Mouse (Mus musculus): Measurements from ENCODE around the gene Vmn2r106. TPM values are rescaled to one million over a fixed set of nuclear protein-coding genes. Genes with fewer than 3 reads are reported as not detected.

The Vmn2r106 gene
- polyA plus RNA-seq (2015; fragmentation: Nextera tagmentation; extraction: Ambion mirVana): not detected in 2 replicates

DNA sequence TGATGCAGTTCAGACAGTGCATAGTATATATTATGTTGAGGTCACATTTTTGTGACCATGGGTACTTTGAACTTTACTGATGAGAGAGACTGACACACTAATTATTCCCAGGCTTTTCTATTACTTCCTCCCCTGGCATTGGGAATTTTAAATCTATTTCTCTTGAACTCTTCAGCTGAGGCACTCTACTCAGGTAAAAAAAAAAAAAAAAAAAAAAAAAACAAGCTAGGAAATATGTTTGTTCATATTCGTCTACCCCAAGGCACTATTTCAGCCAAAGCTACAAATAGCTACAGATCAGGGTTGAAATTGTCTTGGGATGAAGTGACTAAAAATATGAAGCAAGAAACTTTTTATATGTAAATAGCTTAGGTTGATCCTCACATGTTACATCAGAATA lies at the start of gene Vmn2r106:
Vmn2r106 (minus strand) TSS at position 101 of the 400 bp plus-strand sequence.
- H3K4me1 ChIP-seq (ENCODE audit: insufficient read depth, low read length): no peaks in the 10 kb centered on the region
- H3K9ac ChIP-seq (replicated peaks; ENCODE audit: low read length): no peak within 1 kb of the TSS
- no peak within 1 kb of the TSS for H3K4me3 ChIP-seq (ENCODE audit: low read length)
- H3K36me3 ChIP-seq (ENCODE audit: insufficient read depth, low read length): no peaks in the 10 kb centered on the region
- H3K4me2 ChIP-seq (replicated peaks; ENCODE audit: low read depth, low read length): no peak within 1 kb of the TSS
- ATAC-seq (ENCODE audit: low FRiP score, low TSS enrichment): no peak
- no peaks in the 10 kb centered on the region for H3K9me3 ChIP-seq (ENCODE audit: low read length)
- H3K27me3 ChIP-seq (ENCODE audit: insufficient read depth, low read length): no peaks in the 10 kb centered on the region
- H3K27ac ChIP-seq (ENCODE audit: low read length): no peak within 1 kb of the TSS
- 68% methylated on average over 1 of the region's 1 CpGs for WGBS

DNA sequence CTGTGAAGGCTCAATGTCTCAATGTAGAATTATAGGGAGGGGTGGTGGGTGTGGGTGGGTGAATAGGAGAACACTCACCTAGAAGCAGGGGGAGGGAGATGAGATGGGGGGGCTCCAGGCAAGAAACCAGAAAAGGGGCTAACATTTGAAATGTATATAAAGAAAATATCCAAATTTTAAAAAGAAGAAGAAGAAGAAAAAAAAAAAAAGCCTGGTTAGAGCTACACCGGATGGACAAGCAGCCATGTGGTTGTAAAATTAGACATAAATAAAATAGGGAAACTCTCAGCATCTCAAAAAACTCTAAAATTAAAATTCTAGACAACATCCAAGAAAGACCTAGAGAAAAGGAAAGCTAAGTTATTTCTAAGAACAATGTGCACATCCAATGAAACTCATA lies 20.4 kb upstream of the Vmn2r106 start:
- H3K27ac ChIP-seq (ENCODE audit: low read length): no peak overlapping the region
- H3K4me3 ChIP-seq (ENCODE audit: low read length): no peak overlapping the region
- no peaks in the 10 kb centered on the region for H3K27me3 ChIP-seq (ENCODE audit: insufficient read depth, low read length)
- H3K4me2 ChIP-seq (replicated peaks; ENCODE audit: low read depth, low read length): no peak overlapping the region
- H3K9ac ChIP-seq (replicated peaks; ENCODE audit: low read length): no peak overlapping the region
- no peaks in the 10 kb centered on the region for H3K36me3 ChIP-seq (ENCODE audit: insufficient read depth, low read length)
- WGBS: 83% methylated on average over 1 of the region's 1 CpGs
- H3K9me3 ChIP-seq (ENCODE audit: low read length): 0 out of 2 replicates have a peak, but pooled peaks cover 3% of the 10 kb centered on the region
- no peak for ATAC-seq (ENCODE audit: low FRiP score, low TSS enrichment)
- no peaks in the 10 kb centered on the region for H3K4me1 ChIP-seq (ENCODE audit: insufficient read depth, low read length)

DNA sequence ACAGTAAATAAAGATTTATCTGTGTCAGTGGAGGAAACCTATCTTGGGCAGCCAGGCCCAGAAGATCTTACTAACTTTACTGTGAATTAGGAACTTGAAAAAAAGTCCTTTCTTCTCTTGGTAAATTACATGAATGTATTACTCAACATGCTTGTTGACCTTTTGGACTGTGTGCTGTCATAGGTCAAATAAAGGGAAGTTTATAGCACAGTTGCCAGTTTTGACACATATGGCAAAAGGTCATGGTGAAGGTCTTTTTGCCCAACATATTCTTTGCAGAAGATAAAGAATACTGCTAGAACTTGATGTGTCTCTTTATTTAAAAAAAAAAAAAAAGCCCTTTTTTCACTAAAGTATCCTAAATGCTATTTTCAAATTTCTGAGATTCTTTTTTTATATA lies 1.6 kb upstream of the Vmn2r106 start:
- no peak overlapping the region for H3K4me2 ChIP-seq (replicated peaks; ENCODE audit: low read depth, low read length)
- H3K9me3 ChIP-seq (ENCODE audit: low read length): no peaks in the 10 kb centered on the region
- no peak overlapping the region for H3K4me3 ChIP-seq (ENCODE audit: low read length)

GRCm38 (mm10) chr17:20255522-20255921 lies 29.8 kb downstream of the Vmn2r106 start:
- Histone ChIP-seq H3K4me1 (ENCODE audit: insufficient read depth, low read length) (no peaks in the 10 kb centered on the region), H3K27me3 (ENCODE audit: insufficient read depth, low read length) (no peaks in the 10 kb centered on the region), H3K4me2 (replicated peaks; ENCODE audit: low read depth, low read length) (no peak overlapping the region), H3K9ac (replicated peaks; ENCODE audit: low read length) (no peak overlapping the region), H3K27ac (ENCODE audit: low read length) (no peak overlapping the region), H3K4me3 (ENCODE audit: low read length) (no peak overlapping the region), H3K9me3 (ENCODE audit: low read length) (peaks cover 10% of the 10 kb centered on the region), H3K36me3 (ENCODE audit: insufficient read depth, low read length) (no peaks in the 10 kb centered on the region)
- WGBS: 73% methylated on average over 4 of the region's 4 CpGs
- no peak for ATAC-seq (ENCODE audit: low FRiP score, low TSS enrichment)

More for the DNA sequence above, 1.6 kb upstream of the Vmn2r106 start:
- Histone ChIP-seq H3K4me1 (ENCODE audit: insufficient read depth, low read length) (no peaks in the 10 kb centered on the region), H3K27me3 (ENCODE audit: insufficient read depth, low read length) (no peaks in the 10 kb centered on the region), H3K36me3 (ENCODE audit: insufficient read depth, low read length) (no peaks in the 10 kb centered on the region), H3K9ac (replicated peaks; ENCODE audit: low read length) (no peak overlapping the region), H3K27ac (ENCODE audit: low read length) (no peak overlapping the region)
- ATAC-seq (ENCODE audit: low FRiP score, low TSS enrichment): no peak

DNA sequence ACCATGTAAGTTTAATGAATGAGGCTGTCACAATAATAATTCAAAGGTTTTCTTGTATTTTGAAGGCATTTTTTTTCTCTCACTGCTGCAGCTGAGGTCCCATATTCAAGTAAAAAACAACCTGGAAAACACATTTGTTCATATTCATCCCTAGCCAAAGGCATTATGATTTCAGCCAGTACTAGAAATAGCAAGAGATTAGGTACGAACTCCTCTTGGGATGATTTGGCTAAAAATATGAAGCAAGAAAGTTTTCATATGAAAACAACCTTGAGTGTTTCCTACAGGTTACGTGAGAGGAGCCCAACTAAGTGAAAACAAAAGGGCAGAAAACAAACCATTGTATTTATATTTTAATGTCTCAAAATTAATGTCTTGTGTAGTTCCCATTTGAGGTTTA lies 50.4 kb downstream of the Vmn2r106 start, which contains the start of gene Vmn2r105:
Vmn2r105 (minus strand) TSS at position 101 of the 400 bp plus-strand sequence.
- no peaks in the 10 kb centered on the region for H3K27me3 ChIP-seq (ENCODE audit: insufficient read depth, low read length)
- peaks cover 3% of the 10 kb centered on the region; the same call in 1 of the 2 replicates for H3K9me3 ChIP-seq (ENCODE audit: low read length)
- no peaks in the 10 kb centered on the region for H3K36me3 ChIP-seq (ENCODE audit: insufficient read depth, low read length)
- 71% methylated on average over 2 of the region's 2 CpGs for WGBS
- H3K27ac ChIP-seq (ENCODE audit: low read length): no peak within 1 kb of the TSS
- no peak for ATAC-seq (ENCODE audit: low FRiP score, low TSS enrichment)
- H3K4me1 ChIP-seq (ENCODE audit: insufficient read depth, low read length): no peaks in the 10 kb centered on the region
- H3K4me3 ChIP-seq (ENCODE audit: low read length): no peak within 1 kb of the TSS
- no peak within 1 kb of the TSS for H3K4me2 ChIP-seq (replicated peaks; ENCODE audit: low read depth, low read length)
- no peak within 1 kb of the TSS for H3K9ac ChIP-seq (replicated peaks; ENCODE audit: low read length)

Other genes with a start within 250 kb of the Vmn2r106 start
- gene Vmn2r104, start 237.2 kb downstream of the Vmn2r106 start, polyA plus RNA-seq (2015; fragmentation: Nextera tagmentation; extraction: Ambion mirVana): not detected in 2 replicates
- gene Fpr-rs7, start 171.3 kb downstream of the Vmn2r106 start, polyA plus RNA-seq (2015; fragmentation: Nextera tagmentation; extraction: Ambion mirVana): not detected in 2 replicates
- gene Fpr-rs6, start 102.5 kb downstream of the Vmn2r106 start, polyA plus RNA-seq (2015; fragmentation: Nextera tagmentation; extraction: Ambion mirVana): not detected in 2 replicates
- gene Vmn2r105, start 50.5 kb downstream of the Vmn2r106 start, polyA plus RNA-seq (2015; fragmentation: Nextera tagmentation; extraction: Ambion mirVana): not detected in 2 replicates
- not detected in 2 replicates for gene Vmn2r107, start 59.7 kb upstream of the Vmn2r106 start, polyA plus RNA-seq (2015; fragmentation: Nextera tagmentation; extraction: Ambion mirVana)
- not detected in 2 replicates for gene Vmn1r224, start 128.6 kb upstream of the Vmn2r106 start, polyA plus RNA-seq (2015; fragmentation: Nextera tagmentation; extraction: Ambion mirVana)
- gene Vmn2r108, start 195.8 kb upstream of the Vmn2r106 start, polyA plus RNA-seq (2015; fragmentation: Nextera tagmentation; extraction: Ambion mirVana): not detected in 2 replicates
- gene Vmn1r225, start 212.6 kb upstream of the Vmn2r106 start, polyA plus RNA-seq (2015; fragmentation: Nextera tagmentation; extraction: Ambion mirVana): not detected in 2 replicates